Mouse (Mus musculus): ENCODE data around the gene Zbtb26.

- TF ChIP-seq CTCF (conservative IDR thresholded peaks at IDR 0.05; ENCODE audit: insufficient read depth, insufficient read length, low read depth, low read length) = no peak
- TF ChIP-seq POLR2A (IDR thresholded peaks at IDR 0.05; ENCODE audit: low read depth, low read length) = no peak
These were observed 11.3 kb downstream of the Zbtb26 start for GRCm38 (mm10) chr2:37431609-37432008.
